Mouse (Mus musculus): Measurements from ENCODE around the gene Prdx5.

GRCm38 (mm10) chr19:6950613-6951153, 40.8 kb upstream of the Prdx5 start:
- TF ChIP-seq EP300 (IDR thresholded peaks at IDR 0.05) (no peak), CTCF (IDR thresholded peaks at IDR 0.05) (no peak)
